Comparison of ENCODE assay signal across 7 mouse cellular contexts in genomic region chr16:17760657-17761056, GRCm38 (mm10). TPM values are rescaled to one million over a fixed set of nuclear protein-coding genes. Genes with fewer than 3 reads are reported as not detected.
A peak's percentile ranks its signal among the peaks of the same experiment; 100 is the strongest.
DNase-seq lines count a peak whose midpoint lies in the region; ATAC-seq and TF ChIP-seq lines count a peak whose summit lies in the region.

No protein-coding gene starts in this region.

- peak; percentile 27 to 56; a peak in 3 of 4 replicates for TF ChIP-seq CTCF in CH12.LX (conservative IDR thresholded peaks at IDR 0.05 in 1 of 2, IDR thresholded peaks at IDR 0.05 in 1 of 2; ENCODE audit: low read depth in 2 of 2, low read length in 2 of 2)

- H3K36me3 ChIP-seq in CH12.LX (replicated peaks in 1 of 2; ENCODE audit: control insufficient read depth in 1 of 2, insufficient read depth in 1 of 2, low read length in 1 of 2), result no peaks in the 10 kb centered on the region
- H3K36me3 ChIP-seq in heart, embryonic 13.5 days, result peaks cover 27% of the 10 kb centered on the region
- peaks cover 11% of the 10 kb centered on the region for H3K36me3 ChIP-seq in stomach, embryonic 14.5 days (ENCODE audit: control insufficient read depth, insufficient read depth, low read length)

- TF ChIP-seq RAD21 in CH12.LX (IDR thresholded peaks at IDR 0.05; ENCODE audit: low read depth, low read length), result no peak; the same call in none of the 2 replicates

- ATAC-seq in heart, embryonic 13.5 days (ENCODE audit: extremely low read depth, insufficient number of reproducible peaks, low FRiP score, low TSS enrichment), result no peak
- ATAC-seq in megakaryocyte progenitor cell, adult 5-6 weeks (replicated peaks; ENCODE audit: poor library complexity), result peak; percentile 71
- ATAC-seq in stomach, embryonic 14.5 days (ENCODE audit: insufficient number of reproducible peaks, insufficient read depth, low FRiP score, low read depth), result no peak

- H3K4me2 ChIP-seq in CH12.LX (ENCODE audit: insufficient read depth, low read depth, poor library complexity, severe bottlenecking), result no peak overlapping the region
- H3K4me2 ChIP-seq in heart, embryonic 13.5 days, result peak overlapping the region; percentile 92
- peak overlapping the region; percentile 80 for H3K4me2 ChIP-seq in stomach, embryonic 14.5 days (replicated peaks; ENCODE audit: low read depth, low read length)

- H3K9me3 ChIP-seq in CH12.LX (replicated peaks; ENCODE audit: low read length), result peaks cover 13% of the 10 kb centered on the region
- H3K9me3 ChIP-seq in heart, embryonic 13.5 days, result no peaks in the 10 kb centered on the region
- H3K9me3 ChIP-seq in stomach, embryonic 14.5 days (ENCODE audit: control insufficient read depth, low read depth, low read length), result no peaks in the 10 kb centered on the region

- H3K4me3 ChIP-seq in CH12.LX (replicated peaks in 1 of 3; ENCODE audit: low read depth in 2 of 3, low read length in 2 of 3, poor library complexity in 1 of 3), result no peak overlapping the region
- peak overlapping the region; percentile 70 for H3K4me3 ChIP-seq in heart, embryonic 13.5 days
- H3K4me3 ChIP-seq in stomach, embryonic 14.5 days (ENCODE audit: low read depth, low read length), result peak overlapping the region; percentile 66

- in situ Hi-C loops in CH12.LX (cut with MboI; ENCODE audit: low pct_ligation_motif_present, low pct_unique_long_range_greater_than_20kb, low sequenced_read_pairs), result no loop called here

- no peak overlapping the region for H3K27ac ChIP-seq in CH12.LX (ENCODE audit: insufficient read depth, low read depth)
- H3K27ac ChIP-seq in heart, embryonic 13.5 days (replicated peaks), result no peak overlapping the region
- no peak overlapping the region for H3K27ac ChIP-seq in stomach, embryonic 14.5 days (ENCODE audit: low read length)

- 38% methylated on average over 8 of the region's 8 CpGs for WGBS in heart, embryonic 13.5 days
- 40% methylated on average over 8 of the region's 8 CpGs for WGBS in stomach, embryonic 14.5 days

- peaks cover 9% of the 10 kb centered on the region for H3K27me3 ChIP-seq in CH12.LX (replicated peaks)
- H3K27me3 ChIP-seq in heart, embryonic 13.5 days (replicated peaks), result 0 out of 2 replicates have a peak, but pooled peaks cover 4% of the 10 kb centered on the region
- H3K27me3 ChIP-seq in stomach, embryonic 14.5 days (ENCODE audit: control insufficient read depth, insufficient read depth, low read length), result no peaks in the 10 kb centered on the region

- no peaks in the 10 kb centered on the region for H3K4me1 ChIP-seq in CH12.LX (ENCODE audit: control insufficient read depth in 1 of 2, insufficient read depth in 2 of 2)
- peaks cover 35% of the 10 kb centered on the region for H3K4me1 ChIP-seq in heart, embryonic 13.5 days
- H3K4me1 ChIP-seq in stomach, embryonic 14.5 days (ENCODE audit: control insufficient read depth, insufficient read depth, low read length), result peaks cover 18% of the 10 kb centered on the region

- no peak for TF ChIP-seq EP300 in CH12.LX (IDR thresholded peaks at IDR 0.05; ENCODE audit: low read length)

- no peak overlapping the region for H3K9ac ChIP-seq in CH12.LX (ENCODE audit: insufficient read depth, low read depth)
- H3K9ac ChIP-seq in heart, embryonic 13.5 days, result peak overlapping the region; percentile 92; the same call in 1 of the 2 replicates
- H3K9ac ChIP-seq in stomach, embryonic 14.5 days (replicated peaks; ENCODE audit: low read depth, low read length), result no peak overlapping the region

- DNase-seq in CH12.LX (ENCODE audit: extremely low read depth) (peak; percentile 11), NIH3T3 (ENCODE audit: low read depth) (peak; percentile 83)
- DNase-seq in embryo, embryonic 11 days, result peak; percentile 66
- DNase-seq in kidney, postnatal 25 days, result peak; percentile 64

- H3K79me2 ChIP-seq in CH12.LX (replicated peaks; ENCODE audit: control insufficient read depth, extremely low read depth, insufficient read depth, poor library complexity, severe bottlenecking), result no peaks in the 10 kb centered on the region

- dilution Hi-C loops in CH12.LX (cut with MboI; ENCODE audit: extremely low pct_ligation_motif_present, extremely low pct_unique_long_range_greater_than_20kb, low sequenced_read_pairs), result no loop called here

- no peak for TF ChIP-seq POLR2A in CH12.LX (IDR thresholded peaks at IDR 0.05; ENCODE audit: low read depth, low read length)

TF ChIP-seq in CH12.LX, 34 proteins besides CTCF, POLR2A, EP300 and RAD21:
- TF ChIP-seq POLR2AphosphoS2 (IDR thresholded peaks at IDR 0.05; ENCODE audit: low read depth, low read length) (no peak), MAZ (IDR thresholded peaks at IDR 0.05; ENCODE audit: low read depth, low read length) (no peak), SMC3 (IDR thresholded peaks at IDR 0.05; ENCODE audit: low read depth, low read length) (peak; percentile 31)
TF ChIP-seq in CH12.LX: peak in this region for 1.

RNA-seq across cellular contexts. Expression of gene Klhl22, which starts 1.2 kb away (rescaled TPM):
- not detected in 2 replicates for total RNA-seq in CH12.LX (2012; rRNA removed)
- not detected in 2 replicates for total RNA-seq in CH12.LX (2014; rRNA removed)
- not detected in 2 replicates for polyA plus RNA-seq in CH12.LX (2012; ENCODE audit: insufficient read length, low read depth)
- polyA plus RNA-seq in heart, embryonic 13.5 days (2015; fragmentation: Nextera tagmentation; extraction: Ambion mirVana), result 40.6 and 43.9 TPM in 2 replicates
- 7.5 and 10.6 TPM in 2 replicates for total RNA-seq in megakaryocyte progenitor cell, adult 5-6 weeks (2015)
- total RNA-seq in megakaryocyte progenitor cell, adult 5-6 weeks (2017), result 12.8 and 34.6 TPM in 2 replicates
- polyA plus RNA-seq in stomach, embryonic 14.5 days (2014; fragmentation: Nextera tagmentation; extraction: Ambion mirVana), result 69.8 and 76.6 TPM in 2 replicates

RNA-seq across cellular contexts. Expression of gene Med15, which starts 28.0 kb away (rescaled TPM):
- total RNA-seq in CH12.LX (2012; rRNA removed) (40.1 and 42.6 TPM in 2 replicates), CH12.LX (2014; rRNA removed) (17.2 and 20.1 TPM in 2 replicates)
- 65.2 and 78.1 TPM in 2 replicates for polyA plus RNA-seq in CH12.LX (2012; ENCODE audit: insufficient read length, low read depth)
- polyA plus RNA-seq in heart, embryonic 13.5 days (2015; fragmentation: Nextera tagmentation; extraction: Ambion mirVana), result 32.0 and 33.3 TPM in 2 replicates
- 42.7 and 43.0 TPM in 2 replicates for total RNA-seq in megakaryocyte progenitor cell, adult 5-6 weeks (2015)
- total RNA-seq in megakaryocyte progenitor cell, adult 5-6 weeks (2017), result 15.5 and 26.5 TPM in 2 replicates
- 45.8 and 47.5 TPM in 2 replicates for polyA plus RNA-seq in stomach, embryonic 14.5 days (2014; fragmentation: Nextera tagmentation; extraction: Ambion mirVana)

RNA-seq across cellular contexts. Expression of gene Scarf2, which starts 36.4 kb away (rescaled TPM):
- total RNA-seq in CH12.LX (2012; rRNA removed) (not detected in 2 replicates), CH12.LX (2014; rRNA removed) (not detected in 2 replicates)
- polyA plus RNA-seq in CH12.LX (2012; ENCODE audit: insufficient read length, low read depth), result not detected in 2 replicates
- polyA plus RNA-seq in heart, embryonic 13.5 days (2015; fragmentation: Nextera tagmentation; extraction: Ambion mirVana), result 7.0 and 8.2 TPM in 2 replicates
- total RNA-seq in megakaryocyte progenitor cell, adult 5-6 weeks (2015), result 0.10 TPM in 1 of 2 replicates, not detected in the other
- total RNA-seq in megakaryocyte progenitor cell, adult 5-6 weeks (2017), result 0.07 TPM in 1 of 2 replicates, not detected in the other
- 17.8 and 23.3 TPM in 2 replicates for polyA plus RNA-seq in stomach, embryonic 14.5 days (2014; fragmentation: Nextera tagmentation; extraction: Ambion mirVana)

Comparison
In these comparisons a context has a peak if more than half of its experiments do, and no peak if none do; other contexts are left out.
1. DNase-seq: peak in every context shown above with its lines; median percentile 83 in NIH3T3; 66 in embryo, embryonic 11 days; 64 in kidney, postnatal 25 days; 11 in CH12.LX.
2. H3K4me3 ChIP-seq: peak in heart, embryonic 13.5 days (single experiment) and stomach, embryonic 14.5 days (single experiment); none in CH12.LX (0 of 3).
3. RNA of gene Klhl22, which starts 1.2 kb away (polyA plus RNA-seq): 69.8 to 76.6 TPM in stomach, embryonic 14.5 days and 40.6 to 43.9 TPM in heart, embryonic 13.5 days; not detected in CH12.LX; every median in the first group is over 10 times any median in the second.